Mouse (Mus musculus) naive thymus-derived CD4-positive, alpha-beta T cell, adult 2 months (primary cell): Measurements from ENCODE around the gene Pnliprp2.

Experiments
- DNase-seq: peaks from one replicate; pipeline ENCODE4 v3.0.0-alpha.2; 2011; ENCODE audit warnings: low read depth

Pnliprp2 gene

GRCm38 (mm10) chr19:58759423-58759822, at the start of gene Pnliprp2:
Gene Pnliprp2, plus strand, starts transcription at chr19:58759719.
- no peak for DNase-seq

GRCm38 (mm10) chr19:58717925-58718324, 41.6 kb upstream of the Pnliprp2 start:
- DNase-seq: no peak

- no peak for DNase-seq
Measured at GRCm38 (mm10) chr19:58720439-58720838, 39.1 kb upstream of the Pnliprp2 start.

GRCm38 (mm10) chr19:58726551-58726950, 33.0 kb upstream of the Pnliprp2 start:
- no peak for DNase-seq

GRCm38 (mm10) chr19:58727756-58728155, 31.8 kb upstream of the Pnliprp2 start:
- no peak for DNase-seq

- no peak for DNase-seq
Measured at GRCm38 (mm10) chr19:58728445-58729031, 31.0 kb upstream of the Pnliprp2 start, which contains the start of gene Pnliprp1. Gene Pnliprp1, plus strand, starts transcription at chr19:58728887.

GRCm38 (mm10) chr19:58733216-58733615, 26.3 kb upstream of the Pnliprp2 start:
- DNase-seq: no peak

GRCm38 (mm10) chr19:58738111-58738510, 21.4 kb upstream of the Pnliprp2 start:
- DNase-seq: no peak

GRCm38 (mm10) chr19:58741036-58741435, 18.5 kb upstream of the Pnliprp2 start:
- DNase-seq: no peak

- no peak for DNase-seq
Measured at GRCm38 (mm10) chr19:58742711-58743110, 16.8 kb upstream of the Pnliprp2 start.

- DNase-seq: no peak
Measured at GRCm38 (mm10) chr19:58743736-58744135, 15.8 kb upstream of the Pnliprp2 start.

- no peak for DNase-seq
Measured at GRCm38 (mm10) chr19:58747498-58748000, 12.0 kb upstream of the Pnliprp2 start.

GRCm38 (mm10) chr19:58750822-58751221, 8.7 kb upstream of the Pnliprp2 start:
- no peak for DNase-seq

- DNase-seq: no peak
Measured at GRCm38 (mm10) chr19:58751504-58751903, 8.0 kb upstream of the Pnliprp2 start.

- no peak for DNase-seq
Measured at GRCm38 (mm10) chr19:58758871-58759270, 648 bp upstream of the Pnliprp2 start.

- no peak for DNase-seq
Measured at GRCm38 (mm10) chr19:58762316-58762715, 2.8 kb downstream of the Pnliprp2 start.

GRCm38 (mm10) chr19:58762848-58763541, 3.5 kb downstream of the Pnliprp2 start:
- no peak for DNase-seq

- DNase-seq: no peak
Measured at GRCm38 (mm10) chr19:58767329-58767728, 7.8 kb downstream of the Pnliprp2 start.

- DNase-seq: no peak
Measured at GRCm38 (mm10) chr19:58776461-58776860, 16.9 kb downstream of the Pnliprp2 start.

- no peak for DNase-seq
Measured at GRCm38 (mm10) chr19:58781566-58781965, 22.0 kb downstream of the Pnliprp2 start.

- DNase-seq: no peak
Measured at GRCm38 (mm10) chr19:58783938-58784337, 24.4 kb downstream of the Pnliprp2 start.

- no peak for DNase-seq
Measured at GRCm38 (mm10) chr19:58789194-58789593, 29.7 kb downstream of the Pnliprp2 start.

- no peak for DNase-seq
Measured at GRCm38 (mm10) chr19:58794284-58794683, 34.8 kb downstream of the Pnliprp2 start, which contains the start of gene 1700019N19Rik. Gene 1700019N19Rik, minus strand, starts transcription at chr19:58794461.
